Mouse (Mus musculus) 3134 (cell line): ENCODE data around the gene Map3k13.
"Not testable (repeated sequence)": the region's sequence is repeated elsewhere in the genome, so short reads cannot be mapped to it uniquely, and the experiment has no call there.

Experiments used
- DNase-seq: peaks from one replicate; pipeline ENCODE4 v3.0.0-alpha.2; 2011; ENCODE audit warnings: low spot score; ENCODE audit not compliant: insufficient read length; ENCODE audit errors: extremely low read depth

The Map3k13 gene

GRCm38 (mm10) chr16:21806892-21807291, 12.7 kb downstream of the Map3k13 start:
- DNase-seq, result no peak

- DNase-seq, result not testable (repeated sequence)
These were observed 13.6 kb downstream of the Map3k13 start for GRCm38 (mm10) chr16:21807786-21808185.

GRCm38 (mm10) chr16:21813164-21813834, 19.2 kb downstream of the Map3k13 start:
- DNase-seq, result no peak

GRCm38 (mm10) chr16:21814861-21815668, 20.9 kb downstream of the Map3k13 start:
- peak; percentile 43 for DNase-seq

- DNase-seq, result no peak
These were observed 21.5 kb downstream of the Map3k13 start for GRCm38 (mm10) chr16:21815669-21816010.

GRCm38 (mm10) chr16:21818132-21818531, 24.0 kb downstream of the Map3k13 start:
- DNase-seq, result peak; percentile 66

- DNase-seq, result peak; percentile 23
These were observed 24.5 kb downstream of the Map3k13 start for GRCm38 (mm10) chr16:21818629-21819028.

GRCm38 (mm10) chr16:21825612-21826031, 31.5 kb downstream of the Map3k13 start:
- no peak for DNase-seq

GRCm38 (mm10) chr16:21827153-21827552, 33.0 kb downstream of the Map3k13 start:
- DNase-seq, result no peak

GRCm38 (mm10) chr16:21827581-21827980, 33.4 kb downstream of the Map3k13 start:
- DNase-seq, result no peak

GRCm38 (mm10) chr16:21829711-21830110, 35.6 kb downstream of the Map3k13 start:
- DNase-seq, result peak; percentile 60

- DNase-seq, result no peak
These were observed 36.6 kb downstream of the Map3k13 start for GRCm38 (mm10) chr16:21830784-21831183.

GRCm38 (mm10) chr16:21831764-21832163, 37.6 kb downstream of the Map3k13 start:
- DNase-seq, result no peak

GRCm38 (mm10) chr16:21833469-21833868, 39.3 kb downstream of the Map3k13 start:
- DNase-seq, result no peak

GRCm38 (mm10) chr16:21833970-21834369, 39.8 kb downstream of the Map3k13 start:
- no peak for DNase-seq

- DNase-seq, result no peak
These were observed 40.9 kb downstream of the Map3k13 start for GRCm38 (mm10) chr16:21834866-21835583.

GRCm38 (mm10) chr16:21835584-21835931, 41.4 kb downstream of the Map3k13 start:
- no peak for DNase-seq

- DNase-seq, result peak; percentile 42
These were observed 42.3 kb downstream of the Map3k13 start for GRCm38 (mm10) chr16:21836311-21837072.

- DNase-seq, result no peak
These were observed 43.5 kb downstream of the Map3k13 start for GRCm38 (mm10) chr16:21837694-21838093.

GRCm38 (mm10) chr16:21845800-21846671, 51.9 kb downstream of the Map3k13 start:
- peak; percentile 69 for DNase-seq
